Mouse (Mus musculus): ENCODE data around the gene Cecr2. TPM values are rescaled to one million over a fixed set of nuclear protein-coding genes. Genes with fewer than 3 reads are reported as not detected.
A peak's percentile ranks its signal among the peaks of the same experiment; 100 is the strongest.

Gene Cecr2
- 2.4 and 4.2 TPM in 2 replicates for polyA plus RNA-seq (2015; fragmentation: Nextera tagmentation; extraction: Ambion mirVana)

GRCm38 (mm10) chr6:120665816-120666760 lies at the start of gene Cecr2:
TSS of gene Cecr2 (plus strand) at chr6:120666369.
- H3K27me3 ChIP-seq = 0 out of 2 replicates have a peak, but pooled peaks cover 11% of the 10 kb centered on the region
- H3K9me3 ChIP-seq = no peaks in the 10 kb centered on the region
- H3K4me1 ChIP-seq = peaks cover 13% of the 10 kb centered on the region
- WGBS = under 1% methylated on average over 101 of the region's 127 CpGs
- ATAC-seq (ENCODE audit: insufficient number of reproducible peaks, insufficient read depth, low FRiP score, low TSS enrichment, low read depth) = peak; percentile 86
- H3K27ac ChIP-seq = peak within 1 kb of the TSS; percentile 95
- H3K4me2 ChIP-seq = peak within 1 kb of the TSS; percentile 95
- H3K9ac ChIP-seq = peak within 1 kb of the TSS; percentile 84
- peak within 1 kb of the TSS; percentile 83 for H3K4me3 ChIP-seq
- no peaks in the 10 kb centered on the region for H3K36me3 ChIP-seq

GRCm38 (mm10) chr6:120617586-120617985 lies 48.6 kb upstream of the Cecr2 start:
- no peak for ATAC-seq (ENCODE audit: insufficient number of reproducible peaks, insufficient read depth, low FRiP score, low TSS enrichment, low read depth)
- H3K4me1 ChIP-seq = no peaks in the 10 kb centered on the region
- no peak overlapping the region for H3K4me3 ChIP-seq
- no peak overlapping the region for H3K27ac ChIP-seq
- no peaks in the 10 kb centered on the region for H3K27me3 ChIP-seq
- H3K9ac ChIP-seq = no peak overlapping the region
- no peaks in the 10 kb centered on the region for H3K9me3 ChIP-seq
- no peak overlapping the region for H3K4me2 ChIP-seq
- WGBS = 77% methylated on average over 5 of the region's 5 CpGs
- H3K36me3 ChIP-seq = no peaks in the 10 kb centered on the region

- Histone ChIP-seq H3K9ac (no peak overlapping the region), H3K4me2 (no peak overlapping the region), H3K27ac (no peak overlapping the region), H3K4me1 (no peaks in the 10 kb centered on the region), H3K9me3 (no peaks in the 10 kb centered on the region), H3K4me3 (no peak overlapping the region), H3K36me3 (no peaks in the 10 kb centered on the region), H3K27me3 (no peaks in the 10 kb centered on the region)
- 66% methylated on average over 4 of the region's 4 CpGs for WGBS
- no peak for ATAC-seq (ENCODE audit: insufficient number of reproducible peaks, insufficient read depth, low FRiP score, low TSS enrichment, low read depth)
Observed at GRCm38 (mm10) chr6:120618518-120619402, 47.4 kb upstream of the Cecr2 start.

DNA sequence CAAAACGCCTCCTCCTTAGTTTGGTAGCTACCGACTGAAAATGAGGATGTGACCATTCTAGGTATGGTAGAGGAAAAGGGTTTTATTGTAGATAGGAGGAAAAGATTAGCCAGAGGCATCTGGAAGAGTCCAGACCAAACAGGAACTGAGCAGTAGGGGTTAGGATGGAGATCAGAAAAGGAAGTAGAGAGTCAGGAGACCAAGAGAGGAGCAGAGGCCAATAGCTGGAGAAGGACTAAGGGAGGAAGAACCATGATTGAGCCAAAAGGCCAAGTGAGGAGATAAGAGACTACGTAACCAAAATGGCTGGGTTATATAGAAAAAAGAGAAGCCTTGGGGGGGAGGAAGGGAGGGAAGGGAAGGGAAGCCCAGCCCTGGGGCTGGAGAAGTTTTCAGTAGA lies 46.0 kb upstream of the Cecr2 start:
- H3K9me3 ChIP-seq = no peaks in the 10 kb centered on the region
- 80% methylated on average over 3 of the region's 3 CpGs for WGBS

DNA sequence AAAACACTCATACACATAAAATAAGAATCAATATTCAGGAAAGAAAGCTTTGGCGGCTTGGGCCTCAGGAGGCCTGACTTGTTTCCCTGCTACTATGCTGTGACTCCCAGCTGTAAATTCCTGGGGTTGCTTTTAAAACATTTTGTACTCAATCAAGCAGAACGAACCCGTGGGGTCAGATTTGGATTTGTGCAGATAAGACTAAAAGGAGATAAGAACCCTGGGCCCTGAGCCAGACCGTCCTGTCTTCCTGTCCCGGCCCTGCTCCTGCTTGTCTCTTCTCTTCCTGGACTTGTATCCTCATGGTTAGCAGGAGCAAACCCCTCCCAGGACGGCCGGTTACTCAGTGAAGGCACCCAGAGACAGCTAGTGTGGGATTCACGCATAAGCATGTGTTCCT lies 41.1 kb upstream of the Cecr2 start:
- Histone ChIP-seq H3K9ac (no peak overlapping the region), H3K36me3 (no peaks in the 10 kb centered on the region), H3K27me3 (no peaks in the 10 kb centered on the region), H3K9me3 (no peaks in the 10 kb centered on the region), H3K27ac (no peak overlapping the region), H3K4me2 (no peak overlapping the region), H3K4me1 (no peaks in the 10 kb centered on the region), H3K4me3 (no peak overlapping the region)
- WGBS = 47% methylated on average over 8 of the region's 8 CpGs
- no peak for ATAC-seq (ENCODE audit: insufficient number of reproducible peaks, insufficient read depth, low FRiP score, low TSS enrichment, low read depth)

More for the DNA sequence above, 46.0 kb upstream of the Cecr2 start:
- no peak for ATAC-seq (ENCODE audit: insufficient number of reproducible peaks, insufficient read depth, low FRiP score, low TSS enrichment, low read depth)
- H3K9ac ChIP-seq = no peak overlapping the region
- no peak overlapping the region for H3K4me2 ChIP-seq
- no peak overlapping the region for H3K4me3 ChIP-seq
- no peaks in the 10 kb centered on the region for H3K36me3 ChIP-seq
- no peaks in the 10 kb centered on the region for H3K27me3 ChIP-seq
- H3K27ac ChIP-seq = no peak overlapping the region
- no peaks in the 10 kb centered on the region for H3K4me1 ChIP-seq

GRCm38 (mm10) chr6:120627096-120627495 lies 39.1 kb upstream of the Cecr2 start:
- WGBS = 46% methylated on average over 2 of the region's 2 CpGs
- no peaks in the 10 kb centered on the region for H3K27me3 ChIP-seq
- H3K4me1 ChIP-seq = no peaks in the 10 kb centered on the region
- H3K27ac ChIP-seq = no peak overlapping the region
- no peaks in the 10 kb centered on the region for H3K9me3 ChIP-seq
- ATAC-seq (ENCODE audit: insufficient number of reproducible peaks, insufficient read depth, low FRiP score, low TSS enrichment, low read depth) = no peak
- no peaks in the 10 kb centered on the region for H3K36me3 ChIP-seq
- no peak overlapping the region for H3K4me2 ChIP-seq
- H3K4me3 ChIP-seq = no peak overlapping the region
- no peak overlapping the region for H3K9ac ChIP-seq

- no peaks in the 10 kb centered on the region for H3K4me1 ChIP-seq
- no peak for ATAC-seq (ENCODE audit: insufficient number of reproducible peaks, insufficient read depth, low FRiP score, low TSS enrichment, low read depth)
- WGBS = 69% methylated on average over 2 of the region's 2 CpGs
Observed at GRCm38 (mm10) chr6:120628963-120629362, 37.2 kb upstream of the Cecr2 start.

GRCm38 (mm10) chr6:120635391-120636028 lies 30.7 kb upstream of the Cecr2 start:
- Histone ChIP-seq H3K9me3 (no peaks in the 10 kb centered on the region), H3K4me2 (no peak overlapping the region), H3K27ac (no peak overlapping the region), H3K4me1 (no peaks in the 10 kb centered on the region), H3K27me3 (no peaks in the 10 kb centered on the region), H3K36me3 (no peaks in the 10 kb centered on the region), H3K4me3 (no peak overlapping the region), H3K9ac (no peak overlapping the region)
- no peak for ATAC-seq (ENCODE audit: insufficient number of reproducible peaks, insufficient read depth, low FRiP score, low TSS enrichment, low read depth)
- 82% methylated on average over 8 of the region's 8 CpGs for WGBS

More at GRCm38 (mm10) chr6:120628963-120629362, 37.2 kb upstream of the Cecr2 start:
- H3K4me3 ChIP-seq = no peak overlapping the region
- H3K9ac ChIP-seq = no peak overlapping the region
- no peak overlapping the region for H3K4me2 ChIP-seq
- no peaks in the 10 kb centered on the region for H3K36me3 ChIP-seq
- H3K9me3 ChIP-seq = no peaks in the 10 kb centered on the region
- no peak overlapping the region for H3K27ac ChIP-seq
- H3K27me3 ChIP-seq = no peaks in the 10 kb centered on the region

DNA sequence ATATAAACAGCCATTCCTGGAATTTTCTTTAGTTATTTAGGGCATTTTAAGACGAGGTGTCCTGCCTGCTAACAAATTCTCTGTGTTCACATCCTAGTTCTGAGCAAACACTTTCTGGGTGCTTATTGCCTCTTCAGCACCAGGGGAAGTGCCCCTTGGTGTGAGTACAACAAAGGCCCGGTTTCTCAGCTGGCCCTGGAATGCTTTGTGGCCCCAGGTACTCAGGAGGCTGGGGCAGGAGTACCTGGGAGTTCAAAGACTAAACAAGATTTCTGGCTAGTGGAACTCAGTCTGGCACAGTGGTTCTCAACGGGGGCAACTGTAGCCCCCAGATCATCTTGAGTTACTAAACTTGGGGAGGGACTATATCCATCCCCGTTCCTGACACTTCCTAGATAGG lies 26.6 kb upstream of the Cecr2 start:
- 42% methylated on average over 4 of the region's 4 CpGs for WGBS
- H3K27me3 ChIP-seq = no peaks in the 10 kb centered on the region
- ATAC-seq (ENCODE audit: insufficient number of reproducible peaks, insufficient read depth, low FRiP score, low TSS enrichment, low read depth) = no peak

GRCm38 (mm10) chr6:120641866-120642378 lies 24.2 kb upstream of the Cecr2 start:
- H3K4me2 ChIP-seq = no peak overlapping the region
- no peak overlapping the region for H3K27ac ChIP-seq
- no peak overlapping the region for H3K4me3 ChIP-seq
- H3K27me3 ChIP-seq = no peaks in the 10 kb centered on the region
- no peak for ATAC-seq (ENCODE audit: insufficient number of reproducible peaks, insufficient read depth, low FRiP score, low TSS enrichment, low read depth)
- no peak overlapping the region for H3K9ac ChIP-seq
- no peaks in the 10 kb centered on the region for H3K36me3 ChIP-seq
- WGBS = 83% methylated on average over 11 of the region's 11 CpGs
- H3K9me3 ChIP-seq = no peaks in the 10 kb centered on the region
- H3K4me1 ChIP-seq = peaks cover 9% of the 10 kb centered on the region; the same call in 1 of the 2 replicates

More for the DNA sequence above, 26.6 kb upstream of the Cecr2 start:
- Histone ChIP-seq H3K4me1 (peaks cover 4% of the 10 kb centered on the region; the same call in 1 of the 2 replicates), H3K4me2 (no peak overlapping the region), H3K27ac (no peak overlapping the region), H3K36me3 (no peaks in the 10 kb centered on the region), H3K9ac (no peak overlapping the region), H3K9me3 (no peaks in the 10 kb centered on the region), H3K4me3 (no peak overlapping the region)

DNA sequence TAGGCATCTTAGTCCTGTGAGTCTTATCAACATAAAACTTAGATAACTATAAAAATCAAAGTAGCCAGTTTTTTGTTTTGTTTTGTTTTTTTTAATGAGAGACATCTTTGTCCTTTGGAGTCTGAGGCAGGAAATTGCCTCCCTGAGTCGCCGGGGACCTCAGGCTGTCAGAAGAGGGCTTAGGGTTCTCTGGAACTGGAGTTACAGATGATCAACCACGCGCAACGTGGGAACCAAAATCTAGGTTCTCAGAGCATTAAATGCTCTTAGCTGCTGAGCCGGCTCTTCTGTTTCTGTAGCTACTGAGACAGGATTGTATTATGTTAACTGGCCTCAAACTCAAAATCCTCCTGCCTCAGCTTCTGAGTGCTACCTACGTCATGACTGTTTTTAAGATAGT lies 22.4 kb upstream of the Cecr2 start:
- Histone ChIP-seq H3K36me3 (no peaks in the 10 kb centered on the region), H3K9me3 (no peaks in the 10 kb centered on the region), H3K9ac (no peak overlapping the region), H3K27ac (no peak overlapping the region), H3K4me1 (peaks cover 9% of the 10 kb centered on the region; the same call in 1 of the 2 replicates), H3K4me2 (no peak overlapping the region), H3K4me3 (no peak overlapping the region), H3K27me3 (no peaks in the 10 kb centered on the region)
- ATAC-seq (ENCODE audit: insufficient number of reproducible peaks, insufficient read depth, low FRiP score, low TSS enrichment, low read depth) = no peak
- 56% methylated on average over 7 of the region's 7 CpGs for WGBS
